Mouse (Mus musculus) embryonic facial prominence, embryonic 15.5 days (tissue): ENCODE measurements around the gene Pmp22. TPM values are rescaled to one million over a fixed set of nuclear protein-coding genes. Genes with fewer than 3 reads are reported as not detected.

Experiments used
- ATAC-seq: fragments of 200-750 bp; cut with Nextera tagmentation; 2 replicates; pipeline ENCODE4 v1.8.0; 2017; ENCODE audit warnings: low read depth, moderate TSS enrichment; ENCODE audit not compliant: insufficient number of reproducible peaks, low FRiP score, low TSS enrichment
- H3K27ac ChIP-seq: fragments of 300-500 bp; sonication (generic); replicated peaks from 2 replicates; pipeline ENCODE4 v1.5.1; 2015; ENCODE audit warnings: mild to moderate bottlenecking, inconsistent platforms
- H3K27me3 ChIP-seq: fragments of 300-500 bp; sonication (generic); 2 replicates; pipeline ENCODE4 v1.6.1; 2015; ENCODE audit warnings: inconsistent platforms
- H3K36me3 ChIP-seq: fragments of 300-500 bp; sonication (generic); 2 replicates; pipeline ENCODE4 v1.6.1; 2015; ENCODE audit warnings: mild to moderate bottlenecking, inconsistent platforms
- H3K4me1 ChIP-seq: fragments of 300-500 bp; sonication (generic); 2 replicates; pipeline ENCODE4 v1.6.1; 2015; ENCODE audit warnings: inconsistent platforms
- H3K4me2 ChIP-seq: fragments of 300-500 bp; sonication (generic); replicated peaks from 2 replicates; pipeline ENCODE4 v1.6.1; 2015; ENCODE audit warnings: mild to moderate bottlenecking, inconsistent platforms
- H3K4me3 ChIP-seq: fragments of 300-500 bp; sonication (generic); replicated peaks from 2 replicates; pipeline ENCODE4 v1.5.1; 2015; ENCODE audit warnings: mild to moderate bottlenecking, inconsistent platforms
- H3K9ac ChIP-seq: fragments of 300-500 bp; sonication (generic); 2 replicates; pipeline ENCODE4 v1.6.1; 2015; ENCODE audit warnings: inconsistent platforms
- H3K9me3 ChIP-seq: fragments of 300-500 bp; sonication (generic); replicated peaks from 2 replicates; pipeline ENCODE4 v1.6.1; 2016; ENCODE audit warnings: inconsistent platforms
- WGBS: fragments of 180-500 bp; shearing (Covaris S2); methylation state at CpG from one replicate; pipeline ENCODE4 v1.1.7; 2015; 5-methylcytosine and 5-hydroxymethylcytosine counted together
- polyA plus RNA-seq: library from polyadenylated mRNA; unstranded; fragments of >200 nt; fragmentation: Nextera tagmentation; extraction: Ambion mirVana; gene quantifications from 2 replicates; pipeline ENCODE4 v1.2.1, GENCODE M21; 2015

Gene Pmp22
- polyA plus RNA-seq, 1 experiment from 2014 or later = 244 TPM

DNA sequence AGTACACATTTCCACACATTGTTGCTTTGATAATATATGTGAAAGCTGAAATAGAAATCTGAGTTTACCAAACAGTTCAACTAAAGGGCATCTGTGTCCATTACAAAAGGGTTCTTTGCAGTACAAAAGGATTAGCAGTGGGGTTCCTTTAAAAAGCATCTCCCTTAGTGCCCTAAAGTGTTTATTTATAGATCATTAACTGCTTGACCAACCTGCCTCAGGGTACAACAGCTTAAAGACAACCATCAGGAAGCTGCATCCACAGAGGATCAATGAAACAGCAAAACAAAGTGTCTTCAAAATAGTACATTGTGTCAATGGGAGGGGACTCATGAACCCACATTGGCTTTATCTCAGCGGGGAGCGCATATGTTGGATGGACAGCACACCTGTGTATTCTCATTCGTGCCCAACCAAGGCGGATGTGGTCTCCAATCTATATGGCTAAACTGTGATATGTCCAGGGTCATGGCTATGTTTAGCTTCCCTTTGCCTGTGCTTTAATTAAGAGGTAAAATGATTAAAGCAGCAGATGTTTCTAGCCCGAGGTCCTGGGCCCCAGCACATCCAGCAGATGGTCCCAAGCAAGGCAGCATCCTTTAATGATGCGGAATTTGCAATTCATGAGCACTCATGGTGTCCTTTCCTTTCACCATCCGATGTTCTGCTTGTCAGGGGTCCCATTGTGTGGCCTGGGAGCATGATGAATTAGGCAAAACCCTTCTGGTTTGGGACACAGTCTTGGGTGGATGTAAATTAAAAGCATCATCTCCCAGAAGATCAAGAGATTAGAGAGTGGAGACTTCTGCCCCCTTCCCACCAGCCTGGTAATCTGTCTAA, 51.7 kb downstream of the Pmp22 start:
- WGBS = 48% methylated on average over 7 of the region's 7 CpGs
- no peak overlapping the region for H3K9ac ChIP-seq
- no peak for ATAC-seq
- no peaks in the 10 kb centered on the region for H3K9me3 ChIP-seq
- H3K4me1 ChIP-seq = no peaks in the 10 kb centered on the region; the same call in 1 of the 2 replicates
- no peak overlapping the region for H3K27ac ChIP-seq
- H3K36me3 ChIP-seq = no peaks in the 10 kb centered on the region
- no peaks in the 10 kb centered on the region for H3K27me3 ChIP-seq
- H3K4me2 ChIP-seq = no peak overlapping the region
- H3K4me3 ChIP-seq = no peak overlapping the region

DNA sequence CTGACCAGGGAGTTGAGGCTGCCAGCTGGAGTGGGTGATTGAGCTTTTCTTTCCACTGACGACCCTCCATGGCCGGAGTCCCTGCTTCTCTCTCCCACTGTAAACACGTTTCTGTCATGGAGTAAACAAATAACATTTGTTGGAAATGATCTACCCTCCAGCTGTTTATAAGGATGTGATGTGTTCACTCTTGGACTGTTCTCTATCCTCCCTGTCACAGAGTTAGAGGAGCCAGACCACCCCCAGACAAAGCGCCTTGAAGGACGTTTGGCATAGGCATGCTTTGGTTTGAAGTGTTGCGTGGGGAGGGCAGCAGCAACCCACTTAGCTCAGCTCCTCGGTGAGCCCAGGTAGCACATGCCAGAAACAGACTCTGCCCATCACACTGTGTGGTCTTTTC, 60.0 kb downstream of the Pmp22 start:
- Histone ChIP-seq H3K4me3 (no peak overlapping the region), H3K27ac (no peak overlapping the region), H3K9me3 (no peaks in the 10 kb centered on the region), H3K9ac (no peak overlapping the region), H3K36me3 (no peaks in the 10 kb centered on the region), H3K4me2 (no peak overlapping the region), H3K27me3 (no peaks in the 10 kb centered on the region), H3K4me1 (no peaks in the 10 kb centered on the region)
- 68% methylated on average over 7 of the region's 7 CpGs for WGBS
- no peak for ATAC-seq

DNA sequence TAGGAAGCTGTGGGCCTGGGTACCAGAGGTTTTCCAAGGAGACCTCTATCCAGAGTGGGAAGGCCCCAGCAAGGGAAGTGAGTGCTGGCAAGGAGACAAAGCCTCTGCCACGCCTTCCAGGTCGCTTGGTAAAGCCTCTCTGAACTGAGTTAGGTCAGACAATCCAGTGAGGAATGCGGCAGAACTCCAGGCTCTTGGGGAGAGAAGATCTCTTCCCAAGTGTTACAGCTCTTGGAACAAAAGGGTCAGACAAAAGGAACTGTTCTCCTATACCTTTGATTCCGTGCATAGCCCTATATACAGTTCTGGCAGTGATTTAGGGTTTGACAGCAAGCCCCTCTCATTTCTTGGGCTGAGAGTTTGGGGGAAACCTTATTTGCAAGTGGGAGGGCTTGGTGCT, 69.3 kb downstream of the Pmp22 start:
- no peaks in the 10 kb centered on the region for H3K36me3 ChIP-seq
- no peak for ATAC-seq
- H3K9me3 ChIP-seq = 0 out of 2 replicates have a peak, but pooled peaks cover 8% of the 10 kb centered on the region
- no peak overlapping the region for H3K4me2 ChIP-seq
- H3K27ac ChIP-seq = no peak overlapping the region
- no peaks in the 10 kb centered on the region for H3K27me3 ChIP-seq
- no peaks in the 10 kb centered on the region for H3K4me1 ChIP-seq
- no peak overlapping the region for H3K9ac ChIP-seq
- WGBS = 39% methylated on average over 4 of the region's 4 CpGs
- no peak overlapping the region for H3K4me3 ChIP-seq

DNA sequence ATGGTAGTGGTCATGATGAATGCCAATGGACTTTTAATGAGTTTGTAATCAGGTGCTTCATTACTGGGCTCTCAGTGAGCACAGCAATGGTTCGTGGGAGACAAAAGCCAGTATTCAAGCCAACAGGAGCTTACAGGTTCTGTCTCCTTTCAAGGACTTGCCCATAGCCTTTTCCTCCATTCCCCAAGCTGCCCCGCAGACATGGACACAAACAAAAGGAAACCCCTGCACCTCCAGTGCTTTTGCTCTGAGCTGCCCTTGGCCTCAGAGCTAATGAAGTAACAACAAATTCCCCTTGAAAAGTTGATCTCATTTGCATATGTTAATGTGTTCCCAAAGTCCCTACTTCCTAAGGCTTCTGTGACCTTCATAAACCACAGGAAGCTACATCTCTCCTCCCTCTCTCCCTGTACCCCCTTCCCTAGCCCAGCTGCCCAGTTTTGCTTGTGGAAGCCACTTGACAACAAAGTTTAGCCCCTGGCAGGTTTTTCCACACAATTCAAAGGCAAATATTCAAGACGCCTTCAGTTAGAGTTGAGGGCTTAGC, 73.3 kb downstream of the Pmp22 start:
- WGBS = 73% methylated on average over 3 of the region's 3 CpGs
- H3K9ac ChIP-seq = no peak overlapping the region
- H3K4me3 ChIP-seq = no peak overlapping the region
- H3K9me3 ChIP-seq = 0 out of 2 replicates have a peak, but pooled peaks cover 8% of the 10 kb centered on the region
- no peaks in the 10 kb centered on the region for H3K27me3 ChIP-seq
- H3K36me3 ChIP-seq = no peaks in the 10 kb centered on the region
- H3K27ac ChIP-seq = no peak overlapping the region
- H3K4me2 ChIP-seq = no peak overlapping the region
- no peak for ATAC-seq
- H3K4me1 ChIP-seq = no peaks in the 10 kb centered on the region

Other genes with a start within 250 kb of the Pmp22 start
- gene Tvp23b, start 249.5 kb upstream of the Pmp22 start, polyA plus RNA-seq = 79.9 and 81.1 TPM in 2 replicates
- 0.25 and 0.32 TPM in 2 replicates for gene Cdrt4, start 177.8 kb upstream of the Pmp22 start, polyA plus RNA-seq
- gene Tekt3, start 67.3 kb upstream of the Pmp22 start, polyA plus RNA-seq = 0.09 and 0.63 TPM in 2 replicates